Mouse (Mus musculus) induced T-regulatory cell, adult 2 months (primary cell): ENCODE measurements at regions not wholly inside any gene's neighbourhood (a gene's known extent, or its start where the extent isn't known, plus 50 kb on each side); places are given as distances from the start of the nearest gene placed in this dataset.
A peak's percentile ranks its signal among the peaks of the same experiment; 100 is the strongest.

Source experiments
- DNase-seq: peaks from one replicate; pipeline ENCODE4 v3.0.0-alpha.2; 2012; ENCODE audit warnings: low read depth

GRCm38 (mm10) chr7:145105831-145106493 lies 102.0 kb downstream of the 1810010D01Rik start:
- DNase-seq, result no peak

GRCm38 (mm10) chr7:145102692-145103091 lies 105.2 kb downstream of the 1810010D01Rik start:
- DNase-seq, result no peak

- no peak for DNase-seq
Observed at GRCm38 (mm10) chr7:145102216-145102615, 105.7 kb downstream of the 1810010D01Rik start.

- DNase-seq, result peak; percentile 20
Observed at GRCm38 (mm10) chr7:145098335-145098734, 109.6 kb downstream of the 1810010D01Rik start.

GRCm38 (mm10) chr7:145094134-145094526 lies 113.8 kb downstream of the 1810010D01Rik start:
- DNase-seq, result no peak

- no peak for DNase-seq
Observed at GRCm38 (mm10) chr7:145093417-145094133, 114.3 kb downstream of the 1810010D01Rik start.

GRCm38 (mm10) chr7:145092392-145093176 lies 115.3 kb downstream of the 1810010D01Rik start:
- no peak for DNase-seq

GRCm38 (mm10) chr7:145090849-145091248 lies 117.1 kb downstream of the 1810010D01Rik start:
- no peak for DNase-seq

- no peak for DNase-seq
Observed at GRCm38 (mm10) chr7:145089315-145089721, 118.6 kb downstream of the 1810010D01Rik start.

- DNase-seq, result no peak
Observed at GRCm38 (mm10) chr7:145088655-145089054, 119.3 kb downstream of the 1810010D01Rik start.

GRCm38 (mm10) chr7:145087790-145088189 lies 120.1 kb downstream of the 1810010D01Rik start:
- no peak for DNase-seq

- DNase-seq, result no peak
Observed at GRCm38 (mm10) chr7:145082917-145083752, 124.8 kb downstream of the 1810010D01Rik start.

- no peak for DNase-seq
Observed at GRCm38 (mm10) chr7:145071996-145072790, 132.5 kb upstream of the Ccnd1 start.

GRCm38 (mm10) chr7:145071533-145071932 lies 131.8 kb upstream of the Ccnd1 start:
- DNase-seq, result no peak

- DNase-seq, result no peak
Observed at GRCm38 (mm10) chr7:145067366-145067765, 127.6 kb upstream of the Ccnd1 start.

- no peak for DNase-seq
Observed at GRCm38 (mm10) chr7:145056320-145056719, 116.6 kb upstream of the Ccnd1 start.

- DNase-seq, result no peak
Observed at GRCm38 (mm10) chr7:145051616-145052015, 111.9 kb upstream of the Ccnd1 start.

- no peak for DNase-seq
Observed at GRCm38 (mm10) chr7:145050729-145051128, 111.0 kb upstream of the Ccnd1 start.

- DNase-seq, result no peak
Observed at GRCm38 (mm10) chr7:145048481-145048877, 108.8 kb upstream of the Ccnd1 start.

GRCm38 (mm10) chr7:145047771-145048480 lies 108.2 kb upstream of the Ccnd1 start:
- DNase-seq, result no peak
